Mouse (Mus musculus) embryonic stem cell, embryonic (primary cell): Measurements from ENCODE around the gene Gm3187.
"Not testable (repeated sequence)": the region's sequence is repeated elsewhere in the genome, so short reads cannot be mapped to it uniquely, and the experiment has no call there.

ENCODE experiments used
- CTCF ChIA-PET, 4 experiments: fragments of 300-600 bp in 2 of 4; fragments of 350-600 bp in 2 of 4; sonication (Branson Sonifier 250); formaldehyde crosslinking; loops; one replicate each; lab custom pipeline; 2022; ENCODE audit warnings: inconsistent platforms in 2 of 4; lab: Charles Lee
- POLR2A ChIA-PET, 4 experiments: fragments of 300-600 bp in 2 of 4; fragments of 350-600 bp in 2 of 4; sonication (Branson Sonifier 250); formaldehyde crosslinking; loops; one replicate each; lab custom pipeline; 2022; ENCODE audit warnings: antibody characterized with exemption in 4 of 4, inconsistent platforms in 1 of 4; lab: Charles Lee

Gene Gm3187

GRCm38 (mm10) chr14:5483907-5484306 lies at the start of gene Gm3187:
TSS of gene Gm3187 (plus strand) at chr14:5484207.
- CTCF ChIA-PET, POLR2A ChIA-PET: not testable (repeated sequence)

GRCm38 (mm10) chr14:5455367-5455766 lies 28.6 kb upstream of the Gm3187 start, which contains the start of gene Gm3194:
TSS of gene Gm3194 (minus strand) at chr14:5455467.
- POLR2A ChIA-PET, CTCF ChIA-PET: not testable (repeated sequence)

DNA sequence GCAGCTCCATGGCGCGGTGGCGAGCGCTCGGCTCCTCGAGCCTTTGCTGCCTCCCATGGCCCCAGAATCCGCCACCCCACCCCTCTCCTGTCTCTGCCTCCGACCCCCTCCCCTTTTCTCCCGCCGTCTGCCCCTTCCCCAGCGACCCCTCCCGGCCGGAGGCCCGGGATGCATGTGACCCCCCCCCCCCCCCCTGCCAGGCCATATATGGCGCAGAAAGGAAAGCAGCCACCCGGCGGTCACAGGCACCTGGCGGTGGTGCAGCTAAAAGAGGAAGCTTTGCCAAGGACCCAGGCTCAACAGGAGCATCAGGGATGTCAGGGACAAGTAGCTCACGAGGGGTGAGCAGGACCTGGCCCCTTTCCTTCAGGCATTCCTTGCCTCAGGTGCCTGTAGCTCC lies 23.5 kb upstream of the Gm3187 start:
- CTCF ChIA-PET, POLR2A ChIA-PET: not testable (repeated sequence)

DNA sequence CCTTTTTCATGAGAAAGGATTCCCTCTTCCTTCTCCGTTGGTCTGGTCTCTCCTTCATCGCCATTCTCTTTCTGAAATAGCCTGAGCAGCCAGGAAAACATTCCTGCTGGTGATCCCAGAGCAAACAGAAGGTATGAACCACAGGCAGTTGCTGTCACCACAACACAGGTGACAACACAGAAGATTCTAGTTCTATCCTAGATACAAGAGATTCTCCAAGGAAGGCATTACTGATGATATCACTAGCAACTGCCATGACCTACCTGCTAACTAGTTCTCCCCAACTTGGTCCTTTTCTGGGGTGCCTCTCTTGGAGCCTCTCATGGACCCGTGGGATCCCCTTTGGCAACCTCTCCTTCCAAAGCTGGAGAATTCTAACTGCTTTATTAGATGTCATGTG lies 6.3 kb upstream of the Gm3187 start, which contains the start of gene Gm8246:
Gene Gm8246, minus strand, starts transcription at position 101 of the 400 bp plus-strand sequence.
- POLR2A ChIA-PET, CTCF ChIA-PET: not testable (repeated sequence)

DNA sequence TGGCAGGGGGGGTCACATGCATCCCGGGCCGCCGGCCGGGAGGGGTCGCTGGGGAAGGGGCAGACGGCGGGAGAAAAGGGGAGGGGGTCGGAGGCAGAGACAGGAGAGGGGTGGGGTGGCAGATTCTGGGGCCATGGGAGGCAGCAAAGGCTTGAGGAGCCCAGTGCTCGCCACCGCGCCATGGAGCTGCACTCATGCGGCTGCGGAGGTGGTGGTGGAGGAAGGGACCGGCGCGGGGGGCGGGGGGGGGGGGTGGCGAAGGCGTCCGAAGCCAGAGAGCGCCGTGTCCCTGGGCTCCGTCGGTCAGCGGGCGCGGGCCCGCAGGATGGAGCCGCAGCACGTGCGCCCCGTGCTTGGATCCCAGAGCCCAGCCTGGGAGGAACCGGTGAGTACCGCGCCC lies 17.4 kb downstream of the Gm3187 start, which contains the start of gene Gm3488:
Gene Gm3488, plus strand, starts transcription at position 301 of the 400 bp plus-strand sequence.
- CTCF ChIA-PET, POLR2A ChIA-PET: not testable (repeated sequence)

- POLR2A ChIA-PET, CTCF ChIA-PET: not testable (repeated sequence)
Measured at GRCm38 (mm10) chr14:5538196-5538595, 54.2 kb downstream of the Gm3187 start, which contains the start of gene Gm3532. TSS of gene Gm3532 (plus strand) at chr14:5538496.
